Mouse (Mus musculus) adrenal gland, postnatal 10 days (tissue): ENCODE measurements around the gene Gm9958. TPM values are rescaled to one million over a fixed set of nuclear protein-coding genes. Genes with fewer than 3 reads are reported as not detected.

Experiments
- DNase-seq: peaks from one replicate; pipeline ENCODE4 v3.0.0; 2021; ENCODE audit warnings: mixed read lengths
- total RNA-seq, 2 experiments: library from RNA; stranded (reverse); gene quantifications; 2 replicates each; pipeline ENCODE4 v1.2.3; 2021

Gm9958 gene
- total RNA-seq, 2 experiments from 2014 or later, result 2.1 to 3.3 TPM

DNA sequence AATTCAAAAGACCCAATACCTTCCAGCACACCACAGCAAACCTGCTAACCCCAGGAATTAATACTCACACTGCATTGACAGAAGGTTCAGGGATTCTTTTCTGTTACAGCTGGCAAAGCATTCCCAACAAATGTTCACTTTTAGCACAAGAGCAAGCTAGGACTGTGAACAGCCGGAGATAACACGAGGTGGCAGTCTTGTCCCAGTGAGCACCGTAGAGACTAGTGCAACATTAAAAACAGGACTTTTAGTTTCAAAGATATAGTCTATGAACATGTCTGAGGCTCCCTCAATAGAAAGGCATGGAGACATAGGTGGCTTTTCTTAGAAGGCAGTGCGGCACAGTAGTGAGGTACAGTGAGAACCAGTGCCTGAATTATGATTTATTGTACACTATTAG, 38.2 kb downstream of the Gm9958 start:
- DNase-seq, result peak; percentile 16

DNA sequence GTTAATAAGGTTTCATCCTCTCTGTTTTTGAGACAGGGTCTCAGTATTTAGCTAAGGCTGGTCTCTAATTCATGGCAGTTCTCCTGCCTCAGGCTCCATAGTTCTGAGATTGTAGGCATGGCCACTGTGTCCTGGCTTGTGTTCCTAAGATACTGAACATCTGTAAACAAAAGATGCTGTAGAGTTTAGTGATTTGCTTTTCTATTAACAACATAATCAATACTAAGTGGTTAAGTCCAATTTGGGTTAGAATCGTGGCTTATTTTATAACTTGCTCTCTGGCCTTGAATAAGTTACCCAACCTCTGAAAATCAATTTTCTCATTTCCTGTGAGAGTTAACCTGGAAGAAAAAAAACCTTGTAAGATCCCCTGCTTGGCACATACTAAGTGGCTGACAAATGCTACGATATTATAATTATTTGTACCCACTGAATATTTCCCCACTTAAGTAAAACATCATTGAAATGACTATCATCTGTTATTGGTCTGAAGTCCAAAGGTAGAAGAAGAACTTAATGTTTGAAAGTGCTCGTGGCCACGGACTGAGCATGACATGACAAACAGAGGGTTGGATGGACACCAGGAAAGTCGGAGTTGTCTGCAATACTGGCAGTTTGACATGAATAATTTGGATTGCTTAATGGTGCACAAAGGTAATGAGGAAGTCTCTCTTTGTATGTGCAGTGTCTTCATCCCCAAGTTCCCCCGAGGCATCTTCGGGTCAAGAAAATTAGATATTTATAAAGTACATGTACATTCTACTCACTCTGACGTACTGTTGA, 47.3 kb downstream of the Gm9958 start:
- DNase-seq, result peak; percentile 25

DNA sequence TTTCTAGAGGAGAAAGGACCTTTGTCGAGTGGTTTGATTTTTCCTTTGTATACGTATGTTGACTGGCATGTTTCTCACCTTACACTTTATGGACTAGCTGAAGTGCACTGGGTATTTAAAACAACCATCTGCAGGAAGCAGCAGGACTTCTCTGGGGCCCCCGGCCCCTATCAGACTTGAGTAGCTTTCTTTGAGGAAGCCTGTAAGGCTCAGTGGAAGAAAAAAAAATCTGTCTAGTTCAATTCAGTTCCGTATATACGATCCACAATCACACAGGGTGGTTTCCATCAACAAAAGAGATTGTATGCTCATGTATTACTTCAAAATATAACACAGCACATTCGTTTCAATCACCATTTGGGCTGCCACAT, 47.9 kb downstream of the Gm9958 start:
- no peak for DNase-seq

Other genes starting within 250 kb of the Gm9958 start
- 10 to 100 TPM; 20.7 to 34.6 TPM for gene Cox18, start 143.2 kb upstream of the Gm9958 start, total RNA-seq
- gene Ankrd17, start 627 bp upstream of the Gm9958 start, total RNA-seq, result 100 to 1,000 TPM in 1 of 2 experiments, 10 to 100 TPM in 1; 79.6 to 111 TPM
- gene Alb, start 93.7 kb downstream of the Gm9958 start, total RNA-seq, result over 10,000 TPM in 1 of 2 experiments, 1,000 to 10,000 TPM in 1; 7,600 to 18,589 TPM
- gene Afp, start 123.5 kb downstream of the Gm9958 start, total RNA-seq, result 100 to 1,000 TPM; 414 to 846 TPM
- gene Afm, start 151.7 kb downstream of the Gm9958 start, total RNA-seq, result 100 to 1,000 TPM in 1 of 2 experiments, 10 to 100 TPM in 1; 52.5 to 116 TPM
- gene 5830473C10Rik, start 193.9 kb downstream of the Gm9958 start, total RNA-seq, result 10 to 100 TPM in 1 of 2 experiments, 1 to 10 TPM in 1; 5.5 to 10.4 TPM